Mouse (Mus musculus) left cerebral cortex, adult 8-10 months (tissue): ENCODE measurements around the gene Slc44a3. TPM values are rescaled to one million over a fixed set of nuclear protein-coding genes. Genes with fewer than 3 reads are reported as not detected.

ENCODE experiments used
- DNase-seq, 2 experiments: peaks; one replicate each; pipeline ENCODE4 v3.0.0; 2022; ENCODE audit warnings: low spot score in 2 of 2
- total RNA-seq, 4 experiments: library from RNA; stranded (reverse); gene quantifications; 2 replicates each; pipeline ENCODE4 v1.2.4; 2022

The Slc44a3 gene
- under 1 TPM in 2 of 4 experiments, not detected in 2; 0.19 to 0.41 TPM for total RNA-seq

DNA sequence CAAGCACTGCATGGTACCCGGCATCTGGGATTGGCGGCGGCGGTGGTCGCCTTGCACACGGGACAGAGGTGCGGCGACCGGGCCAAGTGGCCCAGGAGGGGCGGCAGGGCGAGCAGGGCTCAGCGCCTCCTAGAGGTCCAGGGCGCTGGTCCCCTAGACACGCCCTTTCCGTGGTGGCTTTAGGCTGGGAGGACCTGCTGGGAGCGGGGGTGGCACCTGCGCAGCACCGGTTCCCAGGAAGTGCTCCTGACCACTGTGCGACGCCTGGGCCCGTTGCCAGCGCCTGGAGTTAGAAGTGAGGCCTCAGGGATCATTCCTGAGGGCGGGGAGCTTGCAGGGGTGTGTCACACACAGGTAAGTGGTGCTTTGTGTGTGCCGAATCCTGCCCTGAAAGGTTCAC lies at the start of gene Slc44a3:
Slc44a3 (minus strand) TSS at position 229 of the 400 bp plus-strand sequence.
- DNase-seq, result no peak

DNA sequence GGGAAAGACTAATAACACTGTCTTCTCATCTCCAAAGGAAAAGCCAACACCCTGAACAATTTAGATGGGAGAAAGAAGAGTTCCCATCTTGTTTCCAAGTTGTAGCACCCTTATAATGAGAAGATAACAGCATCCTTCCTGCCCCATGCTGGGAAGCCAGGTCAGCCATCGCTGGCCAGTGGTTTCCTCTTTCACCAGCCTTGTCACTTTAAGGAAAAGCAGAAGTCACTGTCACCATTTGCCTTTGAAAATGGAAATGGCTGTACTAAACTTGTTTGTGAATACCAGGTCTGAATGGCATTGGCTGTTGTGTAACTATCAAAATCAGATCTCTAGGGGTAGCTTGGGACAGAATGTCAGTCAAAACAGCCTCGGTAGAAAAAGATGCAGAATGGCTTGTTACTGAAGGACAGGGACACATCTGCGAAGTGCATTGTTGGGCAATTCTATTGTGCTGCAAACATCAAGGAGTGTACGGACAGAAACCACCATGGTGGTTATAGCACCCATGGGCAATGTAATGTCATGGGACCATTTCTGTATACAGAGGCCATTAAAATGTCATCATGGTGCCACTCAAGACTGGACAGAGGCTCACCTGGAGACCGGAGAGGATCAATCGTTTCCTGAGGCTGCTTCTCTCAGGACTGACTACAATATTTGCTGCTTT lies 47.8 kb upstream of the Slc44a3 start:
- no peak for DNase-seq

DNA sequence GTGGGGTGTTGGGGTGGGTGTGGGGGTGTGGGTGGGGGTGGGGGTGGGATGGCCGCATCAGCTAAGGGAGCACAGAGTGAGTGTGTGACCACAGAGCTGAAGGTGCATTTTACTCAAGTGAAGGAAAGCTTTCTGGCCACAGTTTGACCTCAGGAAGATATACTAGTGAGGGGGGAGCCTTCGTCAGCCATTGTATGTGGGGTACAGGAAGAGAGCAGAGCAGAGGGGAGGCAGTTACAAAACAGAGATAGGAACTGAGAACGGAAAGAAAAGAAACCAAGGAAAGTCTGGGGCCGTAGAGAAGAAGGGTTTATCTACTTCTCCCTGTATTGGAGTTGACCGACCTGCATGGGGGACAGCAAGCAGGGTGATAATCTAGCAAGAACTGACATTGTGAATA lies 47.2 kb upstream of the Slc44a3 start:
- no peak for DNase-seq

DNA sequence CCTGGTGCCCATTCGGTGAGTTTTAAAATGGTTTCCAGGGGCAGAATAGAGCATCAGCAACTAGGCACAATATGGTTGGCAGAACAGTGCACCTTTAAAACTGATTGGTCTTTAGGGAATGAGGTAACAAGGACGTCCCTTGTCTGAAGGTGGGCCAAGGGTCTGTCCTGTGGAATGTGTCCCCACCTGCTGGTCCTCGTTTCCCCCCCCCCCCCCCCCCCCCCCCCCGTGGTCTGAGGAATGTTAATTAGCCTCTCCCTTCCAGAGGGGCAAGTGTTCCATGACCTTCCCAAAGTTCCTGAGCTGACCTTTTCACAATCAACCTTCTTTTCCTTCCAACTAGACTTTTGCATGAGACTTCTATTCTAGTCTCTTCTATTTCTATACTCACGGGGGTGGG lies 46.5 kb upstream of the Slc44a3 start:
- DNase-seq, result no peak

DNA sequence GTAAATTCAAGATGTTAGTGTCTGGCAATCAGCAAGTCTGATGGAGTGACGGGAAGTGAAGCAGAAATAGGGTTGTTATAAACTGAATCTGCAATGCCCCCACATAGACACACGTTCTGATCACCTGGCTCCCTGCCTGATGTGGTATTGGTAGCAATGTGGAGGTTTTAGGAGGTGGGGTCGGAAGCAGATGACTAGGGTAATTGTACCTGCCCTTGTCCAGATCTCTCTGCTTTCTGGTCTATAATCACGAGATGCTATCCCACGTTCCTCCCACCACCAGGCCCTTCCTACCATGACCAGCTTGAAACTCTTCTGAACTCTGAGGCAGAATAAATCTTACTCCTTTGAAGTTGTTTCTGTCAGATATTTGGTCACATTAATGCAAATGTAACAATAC lies 45.4 kb upstream of the Slc44a3 start:
- DNase-seq, result no peak

DNA sequence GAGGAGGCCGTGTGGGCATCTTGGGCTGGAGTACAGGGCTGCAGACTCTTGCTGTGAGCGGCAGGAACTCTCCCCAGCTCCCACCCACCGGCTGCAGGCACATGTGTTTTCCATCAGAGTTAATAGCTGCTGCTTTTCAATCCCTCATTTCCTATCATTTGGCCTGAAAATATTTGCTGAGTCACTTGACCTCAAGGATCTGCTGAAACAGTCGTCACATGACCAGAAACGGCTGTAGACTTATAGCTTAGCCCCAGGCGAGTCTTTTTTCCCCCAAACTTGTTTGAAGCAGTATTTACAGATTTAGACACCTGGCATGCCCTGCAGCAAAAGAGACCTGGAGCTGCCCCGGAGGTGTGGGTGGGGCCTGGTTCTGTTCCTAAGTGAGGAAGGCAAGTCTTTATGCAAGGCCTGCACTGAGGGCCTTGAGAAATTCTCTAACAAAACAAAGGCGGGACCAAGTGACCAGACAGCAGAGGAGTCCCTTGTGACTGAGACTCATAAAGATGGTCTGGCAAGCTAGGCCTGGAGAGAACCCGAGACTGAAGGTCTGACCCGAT lies 44.9 kb upstream of the Slc44a3 start:
- DNase-seq, result no peak

DNA sequence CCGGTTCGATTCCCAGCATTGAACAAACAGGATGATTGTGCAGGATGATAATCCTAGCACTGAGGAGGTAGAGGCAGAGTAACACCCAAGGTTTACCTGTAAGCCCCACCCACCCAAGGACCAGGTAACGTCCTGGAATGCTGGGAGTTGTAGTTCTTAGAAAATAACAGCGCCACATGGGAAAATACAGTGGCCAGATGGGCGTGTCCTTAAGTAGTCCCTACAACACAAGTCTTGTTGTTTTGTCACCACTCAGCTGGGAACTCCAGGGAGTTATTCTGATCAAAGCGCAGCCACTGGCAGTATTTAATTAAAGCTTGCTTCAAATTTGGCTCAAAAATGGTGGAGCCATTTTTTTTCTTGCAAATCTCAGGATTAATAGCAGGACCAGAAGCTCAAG lies 44.2 kb upstream of the Slc44a3 start:
- DNase-seq, result no peak

DNA sequence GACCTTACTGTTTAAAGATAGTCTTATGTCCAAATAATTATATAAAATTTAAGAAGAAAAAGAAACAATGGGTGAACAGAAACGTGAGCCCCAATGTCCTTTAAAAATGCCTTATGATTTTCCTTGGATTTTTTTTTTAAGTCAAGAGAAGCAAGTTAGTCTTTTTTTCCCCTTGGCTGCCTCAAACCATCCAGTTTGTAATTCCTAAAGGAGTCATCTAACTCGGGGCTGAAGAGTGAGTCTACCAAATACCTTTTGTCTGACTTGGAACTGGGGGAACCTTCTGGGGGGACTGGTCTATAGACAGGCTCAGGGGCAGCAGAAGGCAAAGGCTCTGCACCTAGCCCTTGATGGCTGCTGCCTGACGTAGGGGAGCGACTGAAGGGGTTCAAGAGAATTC lies 42.2 kb upstream of the Slc44a3 start:
- no peak for DNase-seq

DNA sequence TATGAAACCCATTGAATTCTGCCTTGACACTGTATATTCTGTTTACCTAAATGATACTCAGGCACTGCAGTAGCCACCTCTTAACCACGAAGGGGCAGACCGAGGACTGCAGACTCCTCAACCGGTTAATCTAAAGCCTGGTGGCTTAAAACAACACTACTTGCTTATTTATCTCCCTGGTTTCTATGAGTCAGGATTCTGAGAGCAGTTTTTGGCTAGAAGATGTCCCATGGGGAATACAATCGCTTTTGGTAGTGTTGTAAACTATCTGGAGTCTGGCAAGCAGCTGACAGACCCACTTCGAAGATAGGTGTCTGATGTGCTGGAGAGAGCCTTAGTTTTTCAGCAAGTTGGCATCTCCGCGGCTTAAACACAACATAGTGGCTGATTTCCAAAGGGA lies 41.7 kb upstream of the Slc44a3 start:
- no peak for DNase-seq

DNA sequence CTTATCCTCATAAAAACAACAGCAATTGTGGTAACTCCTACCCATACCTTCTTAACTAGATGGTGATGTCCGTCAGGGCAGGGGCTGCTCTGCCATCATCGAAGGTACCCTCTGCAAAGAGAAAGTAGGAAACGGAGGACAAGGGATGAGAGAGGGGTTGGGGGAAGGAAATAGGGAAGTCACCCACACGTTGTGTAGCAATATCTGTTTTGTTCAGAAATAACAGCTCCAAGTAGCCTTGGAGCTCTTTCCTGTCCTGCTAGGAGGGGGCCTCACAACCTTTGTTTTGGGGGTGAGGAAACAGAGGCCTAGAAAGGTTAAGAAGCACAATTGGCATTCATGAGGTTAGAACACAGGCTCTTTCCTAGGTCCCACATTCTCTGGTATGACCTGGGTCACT lies 39.3 kb upstream of the Slc44a3 start:
- DNase-seq, result no peak

DNA sequence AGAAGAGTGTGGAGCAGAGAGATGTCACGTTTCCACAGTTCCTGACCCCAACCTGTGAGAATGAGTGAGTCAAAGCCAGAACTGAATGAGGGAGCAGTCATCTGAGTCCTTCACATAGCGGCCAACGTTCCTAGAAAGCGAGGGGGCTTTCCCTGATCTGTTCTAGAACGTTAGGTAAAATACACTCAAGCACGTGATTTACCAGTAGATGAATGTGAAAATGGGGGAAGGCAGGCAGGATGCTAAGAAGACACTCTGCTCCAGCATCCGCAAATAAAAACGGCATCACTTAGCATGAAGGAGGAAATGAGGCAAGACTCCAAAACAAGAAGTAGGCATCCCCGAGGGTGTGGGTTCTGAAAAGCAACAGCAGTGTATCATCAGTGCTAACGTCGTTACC lies 38.4 kb upstream of the Slc44a3 start:
- DNase-seq, result no peak

DNA sequence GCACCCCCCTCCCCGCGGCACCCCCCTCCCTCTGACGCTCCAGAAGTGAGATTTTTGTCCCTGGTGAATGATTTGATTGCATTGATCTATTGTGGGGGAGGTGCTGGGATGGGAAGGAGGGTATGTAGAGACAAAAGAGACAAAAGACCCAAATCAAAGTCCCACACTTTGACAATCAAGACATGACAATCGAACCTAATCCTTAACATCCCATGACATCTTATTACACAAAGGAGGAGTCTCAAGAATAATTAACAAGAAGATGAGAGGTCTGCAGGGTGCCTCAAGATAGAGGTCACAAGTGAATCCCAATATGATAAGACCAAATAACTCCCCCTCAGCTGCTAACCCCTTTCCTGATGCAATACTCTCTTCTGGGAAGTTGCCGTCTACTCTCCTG lies 37.6 kb upstream of the Slc44a3 start:
- no peak for DNase-seq

DNA sequence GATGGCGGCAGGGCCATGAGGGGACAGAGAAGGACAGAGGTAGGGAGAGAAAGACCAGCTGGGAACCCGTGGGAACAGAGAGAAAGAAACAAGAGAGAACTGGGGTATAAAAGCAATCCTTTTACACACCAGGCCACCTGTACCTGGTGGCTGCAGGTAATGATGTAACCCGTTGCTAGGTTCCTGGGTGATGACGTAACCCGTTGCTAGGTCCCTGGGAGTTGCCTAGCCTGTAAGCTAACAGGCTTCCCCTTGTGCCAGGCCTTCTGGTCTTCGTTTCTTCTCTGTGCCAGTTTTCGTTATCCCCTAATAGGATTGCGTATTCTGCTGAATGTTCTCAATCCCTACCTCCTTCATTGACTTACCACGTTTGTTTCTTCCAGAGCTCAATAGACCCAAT lies 36.8 kb upstream of the Slc44a3 start:
- DNase-seq, result no peak

DNA sequence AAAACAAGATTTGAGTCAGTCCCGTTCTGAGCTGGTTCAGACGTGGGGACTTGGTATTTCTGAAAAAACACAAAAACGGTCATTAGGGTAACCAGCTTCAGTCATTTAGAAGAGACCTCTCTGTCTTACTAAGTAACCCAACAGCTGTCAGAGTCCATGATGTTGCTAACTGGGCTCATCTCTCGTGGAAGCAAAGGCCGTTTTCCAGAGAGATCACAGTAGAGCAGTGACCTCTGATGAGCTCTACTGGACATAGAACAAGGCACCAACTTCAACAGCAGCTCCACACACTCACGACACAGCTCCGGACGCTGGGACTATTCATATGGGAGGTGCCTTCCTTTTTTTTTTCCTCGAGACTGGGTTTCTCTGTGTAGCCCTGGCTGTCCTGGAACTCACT lies 35.7 kb upstream of the Slc44a3 start:
- DNase-seq, result no peak

DNA sequence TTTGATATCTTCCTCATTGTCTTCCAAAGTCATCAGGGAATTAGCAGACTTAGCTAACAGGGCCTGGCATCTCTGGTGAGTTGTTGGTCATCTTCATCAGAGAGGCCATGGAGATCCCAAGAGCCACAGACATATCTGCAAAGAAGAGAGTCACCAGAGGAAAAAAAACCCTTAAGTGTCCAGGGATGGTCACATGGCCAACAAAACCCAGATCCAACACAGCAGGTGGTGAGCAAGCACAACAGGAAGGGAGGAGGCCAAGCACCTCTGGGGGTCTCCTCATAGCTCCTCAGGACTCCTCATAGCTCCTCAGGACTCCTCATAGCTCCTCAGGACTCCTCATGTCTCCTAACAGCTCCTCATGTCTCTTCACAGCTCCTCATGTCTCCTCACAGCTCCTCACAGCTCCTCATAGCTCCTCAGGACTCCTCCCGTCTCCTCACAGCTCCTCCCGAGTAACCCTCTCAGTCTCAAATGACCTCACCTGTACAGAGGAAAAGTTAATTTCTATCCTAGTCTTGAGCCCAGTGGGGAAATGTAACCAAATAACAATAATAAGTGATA lies 35.2 kb upstream of the Slc44a3 start:
- no peak for DNase-seq

DNA sequence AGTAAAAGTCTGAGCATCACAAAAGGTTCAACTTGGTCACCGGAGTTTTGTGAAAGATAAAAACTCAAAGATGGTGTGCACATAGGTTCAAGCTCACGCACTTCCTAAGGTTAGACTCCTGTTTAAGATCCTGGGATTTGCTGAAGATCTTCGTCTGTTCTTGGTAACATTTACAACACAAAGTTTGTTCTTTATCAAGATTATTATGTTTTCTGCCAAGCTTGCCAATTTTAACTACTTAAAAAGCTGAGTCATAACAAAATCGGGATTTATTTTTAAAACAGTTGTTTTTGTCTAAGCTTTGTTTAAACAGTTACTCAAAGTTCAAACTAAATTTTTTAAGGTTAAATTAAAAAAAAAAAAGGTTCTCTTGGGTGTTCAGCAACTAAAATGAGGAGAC lies 34.7 kb upstream of the Slc44a3 start:
- no peak for DNase-seq

DNA sequence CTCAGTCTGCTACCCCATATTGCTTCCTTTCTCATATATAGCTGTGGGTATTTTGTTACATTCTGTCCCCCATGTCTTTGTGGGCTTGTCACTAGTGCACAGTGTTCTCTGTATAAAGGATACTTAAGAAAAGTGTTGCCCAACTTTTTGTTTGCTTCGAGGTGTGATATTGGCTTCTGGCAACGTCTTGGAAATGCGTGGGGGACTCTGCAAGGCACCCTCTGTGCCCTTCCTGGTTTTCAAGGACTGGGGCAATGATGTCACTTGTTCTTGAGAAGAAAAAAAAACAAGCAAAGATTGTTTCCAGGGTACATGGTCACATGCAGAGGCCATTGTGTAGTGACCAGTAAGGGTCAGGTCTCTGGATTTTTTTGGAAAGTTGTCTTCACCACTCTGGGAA lies 29.6 kb upstream of the Slc44a3 start:
- no peak for DNase-seq

DNA sequence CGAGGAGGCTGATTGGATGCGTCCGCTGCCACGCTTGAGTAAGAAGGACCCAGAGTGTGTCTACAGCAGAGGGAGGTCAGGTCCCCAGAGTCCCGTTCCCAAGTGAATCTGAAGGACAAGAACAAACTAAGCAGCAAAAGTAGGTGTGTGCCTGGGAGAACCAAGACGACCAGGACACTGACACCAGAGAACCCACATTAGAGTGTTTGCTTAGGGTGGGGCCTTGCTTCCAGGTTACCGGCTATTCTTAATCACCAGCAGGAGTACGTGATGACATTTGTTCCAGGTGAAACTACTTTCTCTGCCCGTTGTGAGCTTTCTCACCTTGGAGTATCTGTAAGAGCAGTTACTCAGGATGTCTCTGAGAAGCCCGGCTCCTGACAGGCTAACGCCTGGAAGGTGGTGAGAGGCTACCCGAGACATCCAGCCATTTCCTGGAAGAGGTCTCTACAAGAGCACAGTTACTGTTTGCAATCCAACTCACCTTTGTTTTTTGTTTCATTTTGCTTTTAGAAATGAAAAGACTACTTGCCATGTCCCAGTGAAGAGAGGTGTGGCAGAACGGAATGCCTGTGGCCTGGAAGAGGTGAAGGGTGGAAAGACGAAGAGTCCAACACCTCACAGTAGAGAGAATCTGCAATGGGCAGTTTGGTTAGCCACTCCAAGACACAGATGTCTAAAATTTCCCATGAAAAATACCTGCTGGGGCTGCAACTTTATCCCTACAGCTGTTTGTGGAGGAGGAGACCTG lies 28.1 kb upstream of the Slc44a3 start:
- DNase-seq, result no peak

DNA sequence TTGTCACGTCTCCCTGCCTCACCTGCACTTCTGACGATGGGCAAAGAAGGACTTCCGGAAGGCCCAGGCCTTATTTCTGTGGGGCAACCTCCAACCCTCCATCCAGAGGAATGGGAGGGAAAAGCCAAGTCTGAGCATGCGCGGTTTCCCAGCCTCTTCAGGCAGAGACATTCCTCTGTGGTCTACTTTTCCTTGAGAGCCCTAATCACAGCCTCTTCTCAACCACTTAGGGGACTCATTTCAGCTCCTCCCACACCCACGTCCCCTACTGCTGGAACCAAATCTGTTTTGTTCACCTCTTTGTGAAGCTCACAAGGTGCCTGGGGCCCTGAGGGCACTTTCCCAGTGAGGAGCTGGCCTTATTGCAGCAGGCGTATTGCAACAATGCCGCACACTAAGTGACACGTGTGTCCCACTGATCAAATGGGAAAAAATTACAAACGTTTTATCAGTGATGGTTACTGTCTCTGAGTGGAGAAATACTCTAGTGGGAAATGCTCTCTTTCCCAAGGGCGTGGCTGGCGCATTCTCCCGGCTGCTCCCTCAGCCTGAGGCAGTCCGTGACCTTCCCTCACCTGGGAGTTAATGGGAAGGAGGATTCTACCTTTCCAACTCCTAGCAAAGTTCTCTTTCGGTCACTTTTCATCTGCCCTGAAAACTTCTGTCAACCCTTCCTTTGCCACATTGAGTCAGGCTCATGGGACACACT lies 27.4 kb upstream of the Slc44a3 start:
- no peak for DNase-seq

DNA sequence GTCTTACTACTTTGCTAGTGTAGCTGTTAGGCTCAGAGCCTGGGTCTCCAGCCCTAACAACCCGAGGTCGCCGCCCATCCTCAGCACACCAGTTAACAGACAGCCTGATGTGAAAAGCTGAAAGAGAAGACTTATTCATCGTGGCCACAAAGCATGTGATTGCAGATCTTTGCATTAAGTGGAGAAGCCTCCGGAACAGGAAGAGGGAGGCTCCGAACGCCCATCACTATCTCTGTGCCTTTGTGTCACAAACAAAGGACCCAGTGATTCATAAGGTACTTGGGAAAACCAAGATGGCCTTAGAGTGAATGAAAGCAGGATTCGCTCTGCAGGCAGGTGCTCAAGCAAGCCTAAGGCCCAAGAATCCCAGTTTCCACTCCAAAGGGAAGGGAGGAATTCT lies 26.7 kb upstream of the Slc44a3 start:
- no peak for DNase-seq

DNA sequence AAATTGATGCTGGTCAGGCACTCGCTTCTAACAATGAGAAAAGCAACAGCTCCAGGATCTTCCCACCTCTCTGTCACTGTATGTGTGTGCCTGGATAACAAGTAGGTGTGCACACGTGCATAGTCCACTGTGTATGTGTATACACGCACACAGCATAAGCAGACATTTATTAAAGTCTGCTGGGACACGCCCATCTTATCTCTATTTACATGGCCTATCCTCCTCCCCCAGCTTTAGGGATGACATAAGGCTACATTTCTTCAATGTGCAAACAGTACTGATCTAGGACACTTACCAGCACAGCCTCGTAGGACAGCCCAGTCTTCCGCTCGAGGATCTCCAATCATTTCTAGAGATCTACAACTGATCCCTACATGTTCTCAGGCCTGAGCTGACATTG lies 24.1 kb upstream of the Slc44a3 start:
- DNase-seq, result no peak

DNA sequence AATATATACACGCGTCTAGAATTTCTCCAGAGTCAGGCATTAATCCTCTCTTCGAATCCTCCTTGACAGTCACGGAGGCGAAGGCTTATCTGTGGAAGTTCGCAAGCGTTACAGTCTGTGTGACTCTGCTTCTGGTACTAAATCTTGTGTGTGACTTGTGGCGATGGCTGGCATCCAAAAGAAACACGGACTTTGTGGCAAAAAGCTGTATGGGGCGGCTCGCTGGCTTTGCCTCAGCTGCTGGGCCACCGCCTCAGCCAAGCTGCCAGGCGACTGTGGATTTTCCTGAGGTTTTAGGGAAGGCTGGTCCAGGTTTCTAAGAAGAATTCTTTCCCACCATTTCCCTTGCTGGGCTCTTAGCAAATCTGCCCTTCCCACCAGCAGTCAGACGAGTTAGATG lies 21.1 kb upstream of the Slc44a3 start:
- DNase-seq, result no peak
